In genomic region chr5:49857202-49857601, GRCm38 (mm10) we compare ENCODE assay signal across 13 mouse cellular contexts.
DNase-seq lines count a peak whose midpoint lies in the region; ATAC-seq and TF ChIP-seq lines count a peak whose summit lies in the region.
"Had no signal": no experiment of that assay in that cellular context is flagged by ENCODE, and none has a peak within 500 bp of the region (broad histone marks: within the 10 kb centered on the region; RNA-seq: fewer than 3 reads in every experiment).

No protein-coding gene starts in this region.

- no peaks in the 10 kb centered on the region for H3K4me1 ChIP-seq in forebrain, embryonic 13.5 days
- H3K4me1 ChIP-seq: limb, embryonic 12.5 days had no signal

- in situ Hi-C loops in Patski (cut with MboI; ENCODE audit: low pct_unique_long_range_greater_than_20kb): no loop called here

- H3K9me3 ChIP-seq in forebrain, embryonic 13.5 days (replicated peaks): no peaks in the 10 kb centered on the region
- H3K9me3 ChIP-seq: limb, embryonic 12.5 days had no signal

- H3K27me3 ChIP-seq in Patski: peaks cover 6% of the 10 kb centered on the region
- no peaks in the 10 kb centered on the region for H3K27me3 ChIP-seq in forebrain, embryonic 13.5 days
- H3K27me3 ChIP-seq: limb, embryonic 12.5 days had no signal

- TF ChIP-seq CTCF in Patski (IDR thresholded peaks at IDR 0.05): peak; percentile 46

- CTCF ChIA-PET in Patski (lab: Charles Lee): no interaction called here

- H3K4me2 ChIP-seq in forebrain, embryonic 13.5 days: no peak overlapping the region
- H3K4me2 ChIP-seq: limb, embryonic 12.5 days had no signal

- H3K9ac ChIP-seq in forebrain, embryonic 13.5 days: no peak overlapping the region
- H3K9ac ChIP-seq: limb, embryonic 12.5 days had no signal

- no peaks in the 10 kb centered on the region for H3K36me3 ChIP-seq in forebrain, embryonic 13.5 days (ENCODE audit: poor library complexity, severe bottlenecking)
- H3K36me3 ChIP-seq: limb, embryonic 12.5 days had no signal

- DNase-seq in adrenal gland, postnatal 25 days: peak; percentile 2
- no peak for DNase-seq in adrenal gland, adult 2 months
- DNase-seq in left cerebral cortex, adult 18-20 months (ENCODE audit: low spot score in 2 of 2): peak; percentile 7 to 25
- no peak for DNase-seq in left cerebral cortex, postnatal 10 days (ENCODE audit: extremely low spot score in 1 of 2, low spot score in 2 of 2)
- DNase-seq in Patski (ENCODE audit: low read depth, low spot score): no peak
- peak; percentile 8 for DNase-seq in kidney, postnatal 14 days
- no peak for DNase-seq in gastrocnemius, postnatal 4 days (ENCODE audit: low spot score in 2 of 2)
- DNase-seq: B cell, adult 2 months had no signal

- WGBS in forebrain, embryonic 13.5 days: 40% methylated on average over 1 of the region's 1 CpGs

- H3K4me3 ChIP-seq in forebrain, embryonic 13.5 days: no peak overlapping the region
- H3K4me3 ChIP-seq: limb, embryonic 12.5 days had no signal

- intact Hi-C loops in left cerebral cortex, postnatal 10 days (cut with DNase I): no loop called here

- POLR2A ChIA-PET in Patski (lab: Charles Lee): no interaction called here

- ATAC-seq in Patski: no peak
- no peak for ATAC-seq in forebrain, embryonic 13.5 days
- ATAC-seq: forebrain, embryonic 14.5 days; hindbrain, embryonic 16.5 days; midbrain, embryonic 16.5 days had no signal

- H3K27ac ChIP-seq in forebrain, embryonic 13.5 days: no peak overlapping the region
- H3K27ac ChIP-seq: limb, embryonic 12.5 days had no signal

Comparison
In these comparisons a context has a peak if more than half of its experiments do, and no peak if none do; other contexts are left out.
1. DNase-seq: peak in adrenal gland, postnatal 25 days (single experiment), left cerebral cortex, adult 18-20 months (2 of 2) and kidney, postnatal 14 days (single experiment); none in adrenal gland, adult 2 months (single experiment), left cerebral cortex, postnatal 10 days (0 of 2), Patski (single experiment) and gastrocnemius, postnatal 4 days (0 of 2).